Mouse (Mus musculus) thymus, adult 18-20 months (tissue): Measurements from ENCODE around the gene Slx4.
"Not testable (repeated sequence)": the region's sequence is repeated elsewhere in the genome, so short reads cannot be mapped to it uniquely, and the experiment has no call there.

ENCODE experiments used
- DNase-seq, 2 experiments: peaks; one replicate each; pipeline ENCODE4 v3.0.0; 2022; ENCODE audit warnings: mixed read lengths in 2 of 2

Gene Slx4

GRCm38 (mm10) chr16:3988410-3988809 lies 15.2 kb downstream of the Slx4 start:
- DNase-seq, result no peak

GRCm38 (mm10) chr16:3983146-3983700 lies 20.3 kb downstream of the Slx4 start:
- DNase-seq, result no peak

GRCm38 (mm10) chr16:3982173-3982572 lies 21.4 kb downstream of the Slx4 start:
- no peak for DNase-seq

- DNase-seq, result no peak
Observed at GRCm38 (mm10) chr16:3976712-3977111, 26.9 kb downstream of the Slx4 start.

GRCm38 (mm10) chr16:3976251-3976671 lies 27.3 kb downstream of the Slx4 start, which contains the start of gene Nlrc3:
Gene Nlrc3 (minus strand): TSS chr16:3976632.
- peak; percentile 48 to 62 for DNase-seq

GRCm38 (mm10) chr16:3975658-3976057 lies 27.9 kb downstream of the Slx4 start:
- DNase-seq, result no peak

GRCm38 (mm10) chr16:3974456-3974855 lies 29.1 kb downstream of the Slx4 start:
- DNase-seq, result not testable (repeated sequence)

- DNase-seq, result no peak
Observed at GRCm38 (mm10) chr16:3965534-3965933, 38.0 kb downstream of the Slx4 start.

- no peak for DNase-seq
Observed at GRCm38 (mm10) chr16:3964990-3965389, 38.6 kb downstream of the Slx4 start.

GRCm38 (mm10) chr16:3959261-3959660 lies 44.3 kb downstream of the Slx4 start:
- no peak for DNase-seq

- no peak for DNase-seq
Observed at GRCm38 (mm10) chr16:3956369-3956768, 47.2 kb downstream of the Slx4 start.

- DNase-seq, result no peak
Observed at GRCm38 (mm10) chr16:3951141-3951540, 52.4 kb downstream of the Slx4 start.

- no peak for DNase-seq
Observed at GRCm38 (mm10) chr16:3934701-3935100, 68.9 kb downstream of the Slx4 start.

GRCm38 (mm10) chr16:3934091-3934490 lies 69.5 kb downstream of the Slx4 start:
- no peak for DNase-seq

- no peak for DNase-seq
Observed at GRCm38 (mm10) chr16:3933536-3933935, 70.0 kb downstream of the Slx4 start.

GRCm38 (mm10) chr16:3929151-3929550 lies 74.4 kb downstream of the Slx4 start:
- no peak for DNase-seq
